Mouse (Mus musculus): ENCODE results near the gene Scap.
"Not testable (repeated sequence)": the region's sequence is repeated elsewhere in the genome, so short reads cannot be mapped to it uniquely, and the experiment has no call there.

The Scap gene

GRCm38 (mm10) chr9:110390843-110391242 is 57.8 kb downstream of the Scap start:
- no peak for DNase-seq

GRCm38 (mm10) chr9:110393295-110393694 is 60.2 kb downstream of the Scap start:
- no peak for DNase-seq

- DNase-seq, result no peak
Measured at GRCm38 (mm10) chr9:110400650-110401049, 67.6 kb downstream of the Scap start.

GRCm38 (mm10) chr9:110402731-110403130 is 69.6 kb downstream of the Scap start:
- DNase-seq, result no peak

- DNase-seq, result not testable (repeated sequence)
Measured at GRCm38 (mm10) chr9:110403240-110403639, 70.2 kb downstream of the Scap start.

GRCm38 (mm10) chr9:110407311-110408098 is 74.4 kb downstream of the Scap start:
- no peak for DNase-seq

GRCm38 (mm10) chr9:110408099-110408773 is 75.1 kb downstream of the Scap start, which contains the start of gene Ptpn23:
Gene Ptpn23 (minus strand): TSS chr9:110408213.
- DNase-seq, result peak; percentile 96

GRCm38 (mm10) chr9:110410908-110411887 is 78.1 kb downstream of the Scap start:
- peak; percentile 91 for DNase-seq

GRCm38 (mm10) chr9:110412926-110413325 is 79.8 kb downstream of the Scap start:
- no peak for DNase-seq

GRCm38 (mm10) chr9:110413785-110414184 is 80.7 kb downstream of the Scap start:
- peak; percentile 29 for DNase-seq

GRCm38 (mm10) chr9:110419511-110420112 is 86.5 kb downstream of the Scap start, which contains the start of gene Ngp:
Gene Ngp (plus strand): TSS chr9:110419747.
- DNase-seq, result no peak

- DNase-seq, result no peak
Measured at GRCm38 (mm10) chr9:110431241-110431640, 98.2 kb downstream of the Scap start.

GRCm38 (mm10) chr9:110433045-110433444 is 100.0 kb downstream of the Scap start:
- DNase-seq, result no peak

Data from thymus, postnatal 4 days (tissue).